Mouse (Mus musculus) embryonic fibroblast, embryonic 13.5 days (primary cell): Measurements from ENCODE around the gene Lef1.

Source experiments
- CTCF ChIP-seq: IDR thresholded peaks from 2 replicates; pipeline ENCODE4 v1.5.1; 2011; ENCODE audit warnings: mild to moderate bottlenecking, control low read depth, low read length, moderate library complexity, borderline replicate concordance; ENCODE audit not compliant: insufficient read depth
- POLR2A ChIP-seq: IDR thresholded peaks from 2 replicates; pipeline ENCODE4 v1.6.1; 2011; ENCODE audit warnings: low read depth, mild to moderate bottlenecking, control low read depth, low read length, moderate library complexity

DNA sequence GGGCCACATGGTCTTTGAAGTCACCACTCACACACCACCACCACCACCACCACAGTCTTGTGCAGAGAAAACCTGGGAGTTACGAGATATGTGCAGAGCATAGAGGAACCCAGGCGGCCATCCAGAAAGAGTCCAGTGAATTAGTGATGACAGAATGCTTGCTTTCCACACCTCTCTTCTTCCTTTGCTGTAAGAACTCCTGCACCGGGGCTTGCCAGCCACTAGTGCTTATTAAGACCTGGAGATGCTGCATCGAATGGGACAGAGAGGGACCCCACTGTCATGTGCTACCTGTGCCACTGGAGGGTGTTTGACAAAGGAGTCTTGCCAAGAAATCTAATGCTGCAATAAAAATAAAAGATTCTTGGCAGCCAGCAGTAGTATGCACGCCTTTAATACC is 97.6 kb downstream of the Lef1 start:
- TF ChIP-seq CTCF, result no peak
- TF ChIP-seq POLR2A, result no peak
